Mouse (Mus musculus) liver, embryonic 14.5 days (tissue): ENCODE results near the gene Coq5.

Experiments
- CTCF ChIP-seq: IDR thresholded peaks from 2 replicates; pipeline ENCODE4 v1.5.1; 2016; ENCODE audit warnings: antibody characterized with exemption, low read depth, control low read depth
- EP300 ChIP-seq: IDR thresholded peaks from 2 replicates; pipeline ENCODE4 v1.6.1; 2016; ENCODE audit warnings: antibody characterized with exemption, low read depth

DNA sequence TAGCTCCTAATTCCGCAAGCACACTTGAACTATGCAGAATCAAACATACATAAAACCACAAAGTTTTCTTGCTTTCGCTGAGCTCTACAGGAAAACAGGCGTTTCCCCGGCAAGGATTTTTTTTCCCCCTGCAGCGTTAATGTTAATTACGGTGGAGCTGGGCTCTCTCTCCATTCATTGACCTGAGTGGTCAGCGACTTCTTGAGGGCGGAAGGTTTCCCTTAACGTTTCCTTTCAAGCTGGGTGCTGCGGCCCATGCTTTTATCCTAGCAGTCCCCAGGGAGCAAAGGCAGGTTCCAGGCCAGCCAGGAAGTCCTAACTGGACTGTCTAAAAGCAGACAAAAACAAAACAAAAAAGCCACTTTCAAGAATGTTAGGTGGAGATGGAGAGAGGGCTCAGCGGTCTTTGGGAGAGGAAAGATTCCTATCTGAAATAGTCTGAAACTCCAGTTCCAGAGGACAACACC, 40.7 kb upstream of the Coq5 start:
- TF ChIP-seq CTCF = no peak
- TF ChIP-seq EP300 = 0 out of 2 replicates have a peak, but pooled peaks have one; percentile 15
